Mouse (Mus musculus): Measurements from ENCODE around the gene Il4i1.
A peak's percentile ranks its signal among the peaks of the same experiment; 100 is the strongest.

GRCm38 (mm10) chr7:44860576-44861428 lies 44.6 kb downstream of the Il4i1 start:
- TF ChIP-seq CTCF (IDR thresholded peaks at IDR 0.05; ENCODE audit: low read depth) (peak; percentile 84), EP300 (IDR thresholded peaks at IDR 0.05; ENCODE audit: low read depth) (no peak)
